In genomic region chr2:30600291-30600690, GRCm38 (mm10) we compare ENCODE assay signal across 8 mouse cellular contexts. TPM values are rescaled to one million over a fixed set of nuclear protein-coding genes. Genes with fewer than 3 reads are reported as not detected.
DNase-seq lines count a peak whose midpoint lies in the region; ATAC-seq lines count a peak whose summit lies in the region.

No protein-coding gene starts in this region.

- no peak for ATAC-seq in forebrain, embryonic 15.5 days (replicated peaks)
- ATAC-seq in intestine, embryonic 14.5 days (replicated peaks; ENCODE audit: low FRiP score, low TSS enrichment, low read depth), result no peak
- ATAC-seq in liver, embryonic 13.5 days (ENCODE audit: low read depth), result 0 out of 2 replicates have a peak, but pooled peaks have one; percentile 36
- ATAC-seq in stomach, embryonic 16.5 days (ENCODE audit: insufficient read depth, low FRiP score), result no peak

- H3K9ac ChIP-seq in forebrain, embryonic 15.5 days (replicated peaks), result no peak overlapping the region
- H3K9ac ChIP-seq in intestine, embryonic 14.5 days (ENCODE audit: low read length), result peak overlapping the region; percentile 27; the same call in 1 of the 2 replicates
- H3K9ac ChIP-seq in liver, embryonic 13.5 days, result no peak overlapping the region
- peak overlapping the region; percentile 70 for H3K9ac ChIP-seq in stomach, embryonic 16.5 days (ENCODE audit: low read length)

- WGBS in forebrain, embryonic 15.5 days, result 21% methylated on average over 9 of the region's 9 CpGs
- 8% methylated on average over 9 of the region's 9 CpGs for WGBS in intestine, embryonic 14.5 days
- WGBS in liver, embryonic 13.5 days (ENCODE audit: insufficient replicate concordance), result 7% methylated on average over 9 of the region's 9 CpGs
- WGBS in stomach, embryonic 16.5 days, result 7% methylated on average over 9 of the region's 9 CpGs

- intact Hi-C loops in left cerebral cortex, postnatal 36 days (cut with DNase I), result no loop called here

- peak overlapping the region; percentile 13 for H3K27ac ChIP-seq in forebrain, embryonic 15.5 days (replicated peaks)
- peak overlapping the region; percentile 87 for H3K27ac ChIP-seq in intestine, embryonic 14.5 days (ENCODE audit: low read depth)
- H3K27ac ChIP-seq in liver, embryonic 13.5 days, result no peak overlapping the region
- peak overlapping the region; percentile 91 for H3K27ac ChIP-seq in stomach, embryonic 16.5 days (ENCODE audit: low read length)

- H3K36me3 ChIP-seq in forebrain, embryonic 15.5 days, result no peaks in the 10 kb centered on the region
- H3K36me3 ChIP-seq in intestine, embryonic 14.5 days (ENCODE audit: control insufficient read depth, insufficient read depth, low read length), result no peaks in the 10 kb centered on the region
- H3K36me3 ChIP-seq in liver, embryonic 13.5 days, result no peaks in the 10 kb centered on the region
- no peaks in the 10 kb centered on the region for H3K36me3 ChIP-seq in stomach, embryonic 16.5 days (ENCODE audit: control insufficient read depth, insufficient read depth, low read length)

- no peak overlapping the region for H3K4me2 ChIP-seq in forebrain, embryonic 15.5 days (replicated peaks)
- peak overlapping the region; percentile 34 for H3K4me2 ChIP-seq in intestine, embryonic 14.5 days (ENCODE audit: low read length)
- H3K4me2 ChIP-seq in liver, embryonic 13.5 days, result peak overlapping the region; percentile 40
- peak overlapping the region; percentile 49 for H3K4me2 ChIP-seq in stomach, embryonic 16.5 days (ENCODE audit: low read depth, low read length)

- H3K9me3 ChIP-seq in forebrain, embryonic 15.5 days, result no peaks in the 10 kb centered on the region
- no peaks in the 10 kb centered on the region for H3K9me3 ChIP-seq in intestine, embryonic 14.5 days (ENCODE audit: control insufficient read depth, low read length)
- no peaks in the 10 kb centered on the region for H3K9me3 ChIP-seq in liver, embryonic 13.5 days (replicated peaks)
- no peaks in the 10 kb centered on the region for H3K9me3 ChIP-seq in stomach, embryonic 16.5 days (replicated peaks; ENCODE audit: control insufficient read depth, low read length)

- H3K4me1 ChIP-seq in forebrain, embryonic 15.5 days, result peaks cover 44% of the 10 kb centered on the region
- H3K4me1 ChIP-seq in intestine, embryonic 14.5 days (replicated peaks; ENCODE audit: control insufficient read depth, insufficient read depth, low read length), result peaks cover 53% of the 10 kb centered on the region
- H3K4me1 ChIP-seq in liver, embryonic 13.5 days (replicated peaks), result peaks cover 40% of the 10 kb centered on the region
- H3K4me1 ChIP-seq in stomach, embryonic 16.5 days (ENCODE audit: control insufficient read depth, insufficient read depth, low read length), result peaks cover 40% of the 10 kb centered on the region

- H3K27me3 ChIP-seq in forebrain, embryonic 15.5 days, result no peaks in the 10 kb centered on the region
- H3K27me3 ChIP-seq in intestine, embryonic 14.5 days (replicated peaks; ENCODE audit: control insufficient read depth, insufficient read depth, low read length), result no peaks in the 10 kb centered on the region
- peaks cover 38% of the 10 kb centered on the region for H3K27me3 ChIP-seq in liver, embryonic 13.5 days
- no peaks in the 10 kb centered on the region for H3K27me3 ChIP-seq in stomach, embryonic 16.5 days (ENCODE audit: control insufficient read depth, insufficient read depth, low read length)

- no peak overlapping the region for H3K4me3 ChIP-seq in forebrain, embryonic 15.5 days
- H3K4me3 ChIP-seq in intestine, embryonic 14.5 days (ENCODE audit: low read depth, low read length), result no peak overlapping the region
- 0 out of 2 replicates have a peak overlapping the region, but pooled peaks have one; percentile 10 for H3K4me3 ChIP-seq in liver, embryonic 13.5 days (replicated peaks)
- H3K4me3 ChIP-seq in stomach, embryonic 16.5 days (replicated peaks; ENCODE audit: low read length), result peak overlapping the region; percentile 17

- peak; percentile 64 for DNase-seq in urinary bladder, postnatal 14 days (ENCODE audit: low spot score)
- DNase-seq in urinary bladder, adult 2 months (ENCODE audit: low spot score), result no peak
- DNase-seq in intestine, embryonic 14.5 days (ENCODE audit: low spot score), result no peak
- no peak for DNase-seq in liver, embryonic 13.5 days
- DNase-seq in left cerebral cortex, postnatal 36 days (ENCODE audit: low spot score in 2 of 2), result no peak
- DNase-seq in thymus, postnatal 4 days, result no peak

RNA-seq across cellular contexts. Expression of gene Cstad, which starts 5.5 kb away (rescaled TPM):
- 5.8 and 6.3 TPM in 2 replicates for polyA plus RNA-seq in urinary bladder, adult 2 months (2012; rRNA removed)
- polyA plus RNA-seq in forebrain, embryonic 15.5 days (2015; fragmentation: Nextera tagmentation; extraction: Ambion mirVana), result 0.63 and 1.4 TPM in 2 replicates
- 0.99 and 1.1 TPM in 2 replicates for polyA plus RNA-seq in intestine, embryonic 14.5 days (2014; fragmentation: Nextera tagmentation; extraction: Ambion mirVana)
- polyA plus RNA-seq in liver, embryonic 13.5 days (2015; fragmentation: Nextera tagmentation; extraction: Ambion mirVana), result 0.13 and 0.14 TPM in 2 replicates
- 0.34 and 1.1 TPM in 2 replicates for polyA plus RNA-seq in stomach, embryonic 16.5 days (2015; fragmentation: Nextera tagmentation; extraction: Ambion mirVana)
- 1 to 10 TPM; 3.9 to 8.0 TPM for total RNA-seq in left cerebral cortex, postnatal 36 days (2021)

Comparison
In these comparisons a context has a peak if more than half of its experiments do, and no peak if none do; other contexts are left out.
1. H3K4me3 ChIP-seq: peak in liver, embryonic 13.5 days (single experiment) and stomach, embryonic 16.5 days (single experiment); none in forebrain, embryonic 15.5 days (single experiment) and intestine, embryonic 14.5 days (single experiment).
2. H3K9ac ChIP-seq: peak in intestine, embryonic 14.5 days (single experiment) and stomach, embryonic 16.5 days (single experiment); none in forebrain, embryonic 15.5 days (single experiment) and liver, embryonic 13.5 days (single experiment).